ENCODE assay signal across 13 mouse cellular contexts in the genomic region with DNA sequence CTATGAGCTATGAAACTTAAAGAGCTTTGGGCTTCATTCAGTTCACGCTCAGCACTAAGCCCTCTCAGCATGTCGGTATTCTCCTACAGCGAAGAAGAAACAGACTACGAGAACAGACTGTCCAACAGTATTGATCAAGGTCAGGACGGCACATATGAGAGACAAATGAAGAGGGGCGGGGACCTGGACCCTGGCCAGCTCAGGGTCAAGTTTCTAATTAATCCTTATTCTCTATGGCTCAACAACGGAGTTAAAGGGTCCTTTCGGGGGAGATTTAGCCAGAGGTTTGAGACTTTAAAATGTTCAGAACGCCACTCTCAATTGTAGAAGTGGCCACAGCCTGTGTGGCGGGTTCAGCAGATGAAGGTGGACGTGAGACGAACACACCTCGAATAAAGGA.
"Had no signal": no experiment of that assay in that cellular context is flagged by ENCODE, and none has a peak within 500 bp of the region (broad histone marks: within the 10 kb centered on the region; RNA-seq: fewer than 3 reads in every experiment).

No protein-coding gene starts in this region.

- H3K27me3 ChIP-seq: kidney, embryonic 15.5 days; liver, embryonic 15.5 days; midbrain, embryonic 15.5 days had no signal

- H3K9me3 ChIP-seq: kidney, embryonic 15.5 days; limb, embryonic 10.5 days; liver, embryonic 15.5 days; midbrain, embryonic 15.5 days had no signal

- ATAC-seq: lung, postnatal 0 days had no signal

- H3K4me2 ChIP-seq: kidney, embryonic 15.5 days; liver, embryonic 11.5 days; liver, embryonic 15.5 days; midbrain, embryonic 15.5 days had no signal

- DNase-seq: kidney, postnatal 14 days; lung, adult 2 months; lung, postnatal 36 days; thymus, adult 2 months; thymus, postnatal 25 days had no signal

- H3K27ac ChIP-seq: kidney, embryonic 15.5 days; left cerebral cortex, adult 2 months; limb, embryonic 10.5 days; liver, embryonic 15.5 days; midbrain, embryonic 15.5 days; stomach, postnatal 0 days had no signal

- H3K4me3 ChIP-seq: kidney, embryonic 15.5 days; left cerebral cortex, adult 2 months; limb, embryonic 10.5 days; liver, embryonic 15.5 days; midbrain, embryonic 15.5 days had no signal

- H3K9ac ChIP-seq: kidney, embryonic 15.5 days; liver, embryonic 15.5 days; midbrain, embryonic 15.5 days had no signal

- H3K36me3 ChIP-seq: midbrain, embryonic 15.5 days had no signal
